Mouse (Mus musculus) heart, embryonic 15.5 days (tissue): ENCODE data around the gene Creb3l2. TPM values are rescaled to one million over a fixed set of nuclear protein-coding genes. Genes with fewer than 3 reads are reported as not detected.

Experiments
- ATAC-seq: fragments of 200-750 bp; cut with Nextera tagmentation; replicated peaks from 2 replicates; pipeline ENCODE4 v1.8.0; 2017; ENCODE audit warnings: low read depth, moderate TSS enrichment; ENCODE audit not compliant: insufficient number of reproducible peaks, insufficient read depth, low FRiP score
- H3K27ac ChIP-seq: fragments of 300-500 bp; sonication (generic); 2 replicates; pipeline ENCODE4 v1.5.1; 2015; ENCODE audit warnings: mild to moderate bottlenecking, inconsistent platforms
- H3K27me3 ChIP-seq: fragments of 300-500 bp; sonication (generic); 2 replicates; pipeline ENCODE4 v1.6.1; 2015; ENCODE audit warnings: inconsistent platforms
- H3K36me3 ChIP-seq: fragments of 300-500 bp; sonication (generic); 2 replicates; pipeline ENCODE4 v1.6.1; 2015; ENCODE audit warnings: mild to moderate bottlenecking, inconsistent platforms
- H3K4me1 ChIP-seq: fragments of 300-500 bp; sonication (generic); replicated peaks from 2 replicates; pipeline ENCODE4 v1.6.1; 2015; ENCODE audit warnings: inconsistent platforms
- H3K4me2 ChIP-seq: fragments of 300-500 bp; sonication (generic); 2 replicates; pipeline ENCODE4 v1.6.1; 2015; ENCODE audit warnings: inconsistent platforms, mild to moderate bottlenecking, moderate library complexity
- H3K4me3 ChIP-seq: fragments of 300-500 bp; sonication (generic); 2 replicates; pipeline ENCODE4 v1.5.1; 2015; ENCODE audit warnings: mild to moderate bottlenecking, inconsistent platforms
- H3K9ac ChIP-seq: fragments of 300-500 bp; sonication (generic); 2 replicates; pipeline ENCODE4 v1.6.1; 2015; ENCODE audit warnings: mild to moderate bottlenecking, inconsistent platforms
- H3K9me3 ChIP-seq: fragments of 300-500 bp; sonication (generic); replicated peaks from 2 replicates; pipeline ENCODE4 v1.6.1; 2016; ENCODE audit warnings: inconsistent platforms
- WGBS: fragments of 180-500 bp; shearing (Covaris S2); methylation state at CpG from one replicate; pipeline ENCODE4 v1.1.7; 2015; ENCODE audit warnings: mixed read lengths; 5-methylcytosine and 5-hydroxymethylcytosine counted together
- polyA plus RNA-seq: library from polyadenylated mRNA; unstranded; fragments of >200 nt; fragmentation: Nextera tagmentation; extraction: Ambion mirVana; gene quantifications from 2 replicates; pipeline ENCODE4 v1.2.1, GENCODE M21; 2015

Gene Creb3l2
- polyA plus RNA-seq, 1 experiment from 2014 or later, result 26.7 TPM

GRCm38 (mm10) chr6:37325906-37326602 is 115.9 kb downstream of the Creb3l2 start:
- Histone ChIP-seq H3K4me3 (no peak overlapping the region), H3K9ac (0 out of 2 replicates have a peak overlapping the region, but pooled peaks have one; percentile 1), H3K9me3 (no peaks in the 10 kb centered on the region), H3K27ac (peak overlapping the region; percentile 49; the same call in 1 of the 2 replicates), H3K4me1 (peaks cover 36% of the 10 kb centered on the region), H3K4me2 (no peak overlapping the region), H3K27me3 (no peaks in the 10 kb centered on the region), H3K36me3 (peaks cover under 1% of the 10 kb centered on the region; the same call in 1 of the 2 replicates)
- 86% methylated on average over 9 of the region's 9 CpGs for WGBS
- no peak for ATAC-seq

- Histone ChIP-seq H3K27me3 (no peaks in the 10 kb centered on the region), H3K27ac (no peak overlapping the region), H3K4me2 (no peak overlapping the region), H3K4me3 (no peak overlapping the region), H3K36me3 (no peaks in the 10 kb centered on the region), H3K9ac (no peak overlapping the region), H3K9me3 (no peaks in the 10 kb centered on the region), H3K4me1 (peaks cover 29% of the 10 kb centered on the region)
- WGBS, result 77% methylated on average over 3 of the region's 3 CpGs
- no peak for ATAC-seq
Observed at GRCm38 (mm10) chr6:37325076-37325475, 116.9 kb downstream of the Creb3l2 start.

GRCm38 (mm10) chr6:37322641-37323040 is 119.3 kb downstream of the Creb3l2 start:
- 90% methylated on average over 7 of the region's 7 CpGs for WGBS
- Histone ChIP-seq H3K9ac (no peak overlapping the region), H3K27ac (no peak overlapping the region), H3K4me2 (no peak overlapping the region), H3K4me3 (no peak overlapping the region), H3K4me1 (peaks cover 12% of the 10 kb centered on the region), H3K27me3 (no peaks in the 10 kb centered on the region), H3K9me3 (no peaks in the 10 kb centered on the region), H3K36me3 (no peaks in the 10 kb centered on the region)
- no peak for ATAC-seq

GRCm38 (mm10) chr6:37322088-37322487 is 119.9 kb downstream of the Creb3l2 start:
- WGBS, result 84% methylated on average over 9 of the region's 9 CpGs
- H3K4me3 ChIP-seq, result no peak overlapping the region
- ATAC-seq, result no peak
- no peaks in the 10 kb centered on the region for H3K9me3 ChIP-seq
- no peak overlapping the region for H3K4me2 ChIP-seq
- H3K27ac ChIP-seq, result no peak overlapping the region
- no peaks in the 10 kb centered on the region for H3K27me3 ChIP-seq
- H3K9ac ChIP-seq, result no peak overlapping the region
- no peaks in the 10 kb centered on the region for H3K36me3 ChIP-seq
- peaks cover 8% of the 10 kb centered on the region for H3K4me1 ChIP-seq

- H3K4me2 ChIP-seq, result no peak overlapping the region
- no peak overlapping the region for H3K27ac ChIP-seq
- no peaks in the 10 kb centered on the region for H3K27me3 ChIP-seq
- no peak overlapping the region for H3K9ac ChIP-seq
- H3K9me3 ChIP-seq, result no peaks in the 10 kb centered on the region
- H3K36me3 ChIP-seq, result no peaks in the 10 kb centered on the region
- no peak for ATAC-seq
- H3K4me3 ChIP-seq, result no peak overlapping the region
- no peaks in the 10 kb centered on the region for H3K4me1 ChIP-seq
- WGBS, result 60% methylated on average over 5 of the region's 5 CpGs
Observed at GRCm38 (mm10) chr6:37317904-37318303, 124.0 kb downstream of the Creb3l2 start.

- no peaks in the 10 kb centered on the region for H3K36me3 ChIP-seq
- H3K4me2 ChIP-seq, result no peak overlapping the region
- no peak overlapping the region for H3K9ac ChIP-seq
- no peaks in the 10 kb centered on the region for H3K9me3 ChIP-seq
- no peaks in the 10 kb centered on the region for H3K27me3 ChIP-seq
- no peaks in the 10 kb centered on the region for H3K4me1 ChIP-seq
- no peak for ATAC-seq
- H3K27ac ChIP-seq, result no peak overlapping the region
- no peak overlapping the region for H3K4me3 ChIP-seq
Observed at GRCm38 (mm10) chr6:37315440-37315839, 126.5 kb downstream of the Creb3l2 start.

GRCm38 (mm10) chr6:37310601-37311000 is 131.3 kb downstream of the Creb3l2 start:
- Histone ChIP-seq H3K4me3 (no peak overlapping the region), H3K27me3 (no peaks in the 10 kb centered on the region), H3K9ac (no peak overlapping the region), H3K4me2 (no peak overlapping the region), H3K27ac (no peak overlapping the region), H3K4me1 (no peaks in the 10 kb centered on the region), H3K36me3 (no peaks in the 10 kb centered on the region), H3K9me3 (no peaks in the 10 kb centered on the region)
- 86% methylated on average over 4 of the region's 4 CpGs for WGBS
- no peak for ATAC-seq

- Histone ChIP-seq H3K4me2 (no peak overlapping the region), H3K9ac (no peak overlapping the region), H3K27ac (no peak overlapping the region), H3K27me3 (peaks cover 5% of the 10 kb centered on the region), H3K4me1 (no peaks in the 10 kb centered on the region), H3K4me3 (no peak overlapping the region), H3K9me3 (no peaks in the 10 kb centered on the region), H3K36me3 (no peaks in the 10 kb centered on the region)
- WGBS, result 88% methylated on average over 1 of the region's 1 CpGs
- ATAC-seq, result no peak
Observed at GRCm38 (mm10) chr6:37306616-37307015, 135.3 kb downstream of the Creb3l2 start.

- peaks cover 22% of the 10 kb centered on the region for H3K4me1 ChIP-seq
- peak overlapping the region; percentile 62 for H3K4me3 ChIP-seq
- 18% methylated on average over 13 of the region's 13 CpGs for WGBS
- H3K4me2 ChIP-seq, result peak overlapping the region; percentile 99
- no peak overlapping the region for H3K9ac ChIP-seq
- no peak overlapping the region for H3K27ac ChIP-seq
- no peaks in the 10 kb centered on the region for H3K36me3 ChIP-seq
- H3K27me3 ChIP-seq, result peaks cover 51% of the 10 kb centered on the region
- H3K9me3 ChIP-seq, result no peaks in the 10 kb centered on the region
- ATAC-seq, result no peak
Observed at GRCm38 (mm10) chr6:37300492-37300891, 141.5 kb downstream of the Creb3l2 start.

GRCm38 (mm10) chr6:37299562-37300390 is 142.2 kb downstream of the Creb3l2 start, which contains the start of gene Dgki:
Dgki (minus strand) TSS chr6:37300184.
- H3K9me3 ChIP-seq, result no peaks in the 10 kb centered on the region
- H3K4me1 ChIP-seq, result peaks cover 22% of the 10 kb centered on the region
- peak within 1 kb of the TSS; percentile 53 for H3K9ac ChIP-seq
- ATAC-seq, result peak; percentile 53; the same call in 1 of the 2 replicates
- H3K4me3 ChIP-seq, result peak within 1 kb of the TSS; percentile 62
- H3K27me3 ChIP-seq, result peaks cover 51% of the 10 kb centered on the region
- H3K4me2 ChIP-seq, result peak within 1 kb of the TSS; percentile 99
- under 1% methylated on average over 46 of the region's 65 CpGs for WGBS
- H3K27ac ChIP-seq, result no peak within 1 kb of the TSS
- no peaks in the 10 kb centered on the region for H3K36me3 ChIP-seq

- H3K4me3 ChIP-seq, result peak overlapping the region; percentile 62
- no peaks in the 10 kb centered on the region for H3K36me3 ChIP-seq
- H3K27me3 ChIP-seq, result peaks cover 51% of the 10 kb centered on the region
- H3K4me1 ChIP-seq, result peaks cover 22% of the 10 kb centered on the region
- H3K27ac ChIP-seq, result no peak overlapping the region
- H3K9me3 ChIP-seq, result no peaks in the 10 kb centered on the region
- ATAC-seq, result no peak
- peak overlapping the region; percentile 99 for H3K4me2 ChIP-seq
- WGBS, result 38% methylated on average over 4 of the region's 4 CpGs
- H3K9ac ChIP-seq, result peak overlapping the region; percentile 53; the same call in 1 of the 2 replicates
Observed at GRCm38 (mm10) chr6:37298982-37299381, 143.0 kb downstream of the Creb3l2 start.
